Mouse (Mus musculus) embryonic facial prominence, embryonic 10.5 days (tissue): ENCODE data around the gene Pfn2. TPM values are rescaled to one million over a fixed set of nuclear protein-coding genes. Genes with fewer than 3 reads are reported as not detected.

Source experiments
- polyA plus RNA-seq: library from polyadenylated mRNA; unstranded; fragments of >200 nt; fragmentation: Nextera tagmentation; extraction: Ambion mirVana; gene quantifications from 2 replicates; pipeline ENCODE4 v1.2.1, GENCODE M21; 2016

Gene Pfn2
- polyA plus RNA-seq, 1 experiment from 2014 or later, result 137 TPM

Other genes starting within 250 kb of the Pfn2 start
- gene Commd2, start 196.4 kb downstream of the Pfn2 start, polyA plus RNA-seq, result 96.5 and 99.4 TPM in 2 replicates
- gene Ankub1, start 155.3 kb downstream of the Pfn2 start, polyA plus RNA-seq, result 0.12 and 0.24 TPM in 2 replicates
- 36.7 and 42.2 TPM in 2 replicates for gene Rnf13, start 112.0 kb downstream of the Pfn2 start, polyA plus RNA-seq